ENCODE assay signal across 27 mouse cellular contexts in genomic region chrX:103746197-103746596, GRCm38 (mm10).
DNase-seq lines count a peak whose midpoint lies in the region; ATAC-seq and TF ChIP-seq lines count a peak whose summit lies in the region.
"Had no signal": no experiment of that assay in that cellular context is flagged by ENCODE, and none has a peak within 500 bp of the region (broad histone marks: within the 10 kb centered on the region; RNA-seq: fewer than 3 reads in every experiment).

No protein-coding gene starts in this region.

- no peaks in the 10 kb centered on the region for H3K79me2 ChIP-seq in CH12.LX (replicated peaks; ENCODE audit: control insufficient read depth, extremely low read depth, insufficient read depth, poor library complexity, severe bottlenecking)

- no peak overlapping the region for H3K27ac ChIP-seq in CH12.LX (ENCODE audit: insufficient read depth, low read depth)
- H3K27ac ChIP-seq in forebrain, embryonic 12.5 days: no peak overlapping the region
- H3K27ac ChIP-seq: embryonic facial prominence, embryonic 13.5 days; embryonic facial prominence, embryonic 15.5 days; forebrain, embryonic 10.5 days; forebrain, embryonic 13.5 days; forebrain, embryonic 15.5 days had no signal

- H3K4me2 ChIP-seq in CH12.LX (ENCODE audit: insufficient read depth, low read depth, poor library complexity, severe bottlenecking): no peak overlapping the region; the same call in 1 of the 2 replicates
- no peak overlapping the region for H3K4me2 ChIP-seq in forebrain, embryonic 12.5 days
- H3K4me2 ChIP-seq: embryonic facial prominence, embryonic 13.5 days; embryonic facial prominence, embryonic 15.5 days; forebrain, embryonic 13.5 days; forebrain, embryonic 15.5 days had no signal

- peaks cover 8 to 31% of the 10 kb centered on the region in 2 experiments for H3K4me1 ChIP-seq in CH12.LX (ENCODE audit: control insufficient read depth in 1 of 2, insufficient read depth in 2 of 2)
- peaks cover 15% of the 10 kb centered on the region for H3K4me1 ChIP-seq in forebrain, embryonic 12.5 days

- H3K4me3 ChIP-seq in CH12.LX (replicated peaks in 1 of 3; ENCODE audit: low read depth in 2 of 3, low read length in 2 of 3, poor library complexity in 1 of 3): no peak overlapping the region
- no peak overlapping the region for H3K4me3 ChIP-seq in forebrain, embryonic 12.5 days (replicated peaks)
- H3K4me3 ChIP-seq: embryonic facial prominence, embryonic 13.5 days; embryonic facial prominence, embryonic 15.5 days; erythroblast, embryonic 14.5 days; forebrain, embryonic 10.5 days; forebrain, embryonic 13.5 days; forebrain, embryonic 15.5 days had no signal

- dilution Hi-C loops in CH12.LX (cut with MboI; ENCODE audit: extremely low pct_ligation_motif_present, extremely low pct_unique_long_range_greater_than_20kb, low sequenced_read_pairs): no loop called here

- peak; percentile 93 for ATAC-seq in granulocyte monocyte progenitor cell, adult 5-6 weeks (replicated peaks; ENCODE audit: poor library complexity, severe bottlenecking)
- peak; percentile 86 for ATAC-seq in megakaryocyte progenitor cell, adult 5-6 weeks (replicated peaks; ENCODE audit: poor library complexity)
- no peak for ATAC-seq in forebrain, embryonic 12.5 days (ENCODE audit: low FRiP score)
- ATAC-seq in CD4-positive, CD25-positive, alpha-beta regulatory T cell, adult 4 months: no peak
- ATAC-seq: activated CD4-positive, CD25-positive, alpha-beta regulatory T cell, adult 4 months; forebrain, embryonic 13.5 days; forebrain, embryonic 15.5 days; forebrain, postnatal 0 days; Patski had no signal

- 100% methylated on average over 1 of the region's 1 CpGs for WGBS in forebrain, embryonic 12.5 days

- H3K9ac ChIP-seq in CH12.LX (ENCODE audit: insufficient read depth, low read depth): no peak overlapping the region
- no peak overlapping the region for H3K9ac ChIP-seq in forebrain, embryonic 12.5 days
- H3K9ac ChIP-seq: embryonic facial prominence, embryonic 13.5 days; embryonic facial prominence, embryonic 15.5 days; forebrain, embryonic 13.5 days; forebrain, embryonic 15.5 days; forebrain, postnatal 0 days had no signal

- TF ChIP-seq CTCF in CH12.LX (conservative IDR thresholded peaks at IDR 0.05 in 1 of 2, IDR thresholded peaks at IDR 0.05 in 1 of 2; ENCODE audit: low read depth in 2 of 2, low read length in 2 of 2): no peak

- in situ Hi-C loops in CH12.LX (cut with MboI; ENCODE audit: low pct_ligation_motif_present, low pct_unique_long_range_greater_than_20kb, low sequenced_read_pairs): no loop called here

- no peaks in the 10 kb centered on the region for H3K36me3 ChIP-seq in CH12.LX (replicated peaks in 1 of 2; ENCODE audit: control insufficient read depth in 1 of 2, insufficient read depth in 1 of 2, low read length in 1 of 2)
- no peaks in the 10 kb centered on the region for H3K36me3 ChIP-seq in forebrain, embryonic 12.5 days (replicated peaks)
- H3K36me3 ChIP-seq: embryonic facial prominence, embryonic 13.5 days; embryonic facial prominence, embryonic 15.5 days; forebrain, embryonic 10.5 days; forebrain, embryonic 15.5 days; G1E had no signal

- peak; percentile 76 for TF ChIP-seq EP300 in CH12.LX (IDR thresholded peaks at IDR 0.05; ENCODE audit: low read length)

- DNase-seq in A20 (ENCODE audit: low read depth, low spot score): peak; percentile 79
- peak; percentile 62 for DNase-seq in CH12.LX (ENCODE audit: extremely low read depth)
- no peak for DNase-seq in ovary, postnatal 10 days (ENCODE audit: low spot score)
- DNase-seq in kidney, adult 11 months: no peak
- DNase-seq: adrenal gland, adult 8-10 months; adrenal gland, postnatal 14 days; adrenal gland, postnatal 36 days; cerebellum, adult 11-12 months; cerebellum, adult 2 months; cerebellum, adult 9-10 months; cerebellum, postnatal 10 days; cerebellum, postnatal 25 days; embryo, embryonic 11 days; forebrain, postnatal 0 days had no signal

- TF ChIP-seq POLR2A in CH12.LX (IDR thresholded peaks at IDR 0.05; ENCODE audit: low read depth, low read length): no peak

- TF ChIP-seq RAD21 in CH12.LX (IDR thresholded peaks at IDR 0.05; ENCODE audit: low read depth, low read length): no peak

- no peaks in the 10 kb centered on the region for H3K27me3 ChIP-seq in CH12.LX (replicated peaks)
- H3K27me3 ChIP-seq in forebrain, embryonic 12.5 days: peaks cover 56% of the 10 kb centered on the region

- no peaks in the 10 kb centered on the region for H3K9me3 ChIP-seq in CH12.LX (replicated peaks; ENCODE audit: low read length)
- H3K9me3 ChIP-seq in forebrain, embryonic 12.5 days: no peaks in the 10 kb centered on the region
- H3K9me3 ChIP-seq: embryonic facial prominence, embryonic 13.5 days; embryonic facial prominence, embryonic 15.5 days; forebrain, embryonic 10.5 days; forebrain, embryonic 13.5 days; forebrain, embryonic 15.5 days; G1E had no signal

TF ChIP-seq in CH12.LX, 34 proteins besides CTCF, POLR2A, EP300 and RAD21:
- TF ChIP-seq CHD1 (IDR thresholded peaks at IDR 0.05; ENCODE audit: low read depth, low read length) (no peak), IRF4 (IDR thresholded peaks at IDR 0.05; ENCODE audit: low read depth, low read length) (peak; percentile 85), ELF1 (IDR thresholded peaks at IDR 0.05; ENCODE audit: low read depth, low read length) (peak; percentile 30; the same call in 1 of the 2 replicates), JUN (IDR thresholded peaks at IDR 0.05; ENCODE audit: insufficient read depth, low read depth, low read length) (no peak), MEF2A (IDR thresholded peaks at IDR 0.05; ENCODE audit: borderline replicate concordance, low read depth, low read length) (peak; percentile 59; the same call in 1 of the 2 replicates), ETS1 (conservative IDR thresholded peaks at IDR 0.05; ENCODE audit: low read depth, low read length) (peak; percentile 54; the same call in 1 of the 2 replicates), NRF1 (IDR thresholded peaks at IDR 0.05; ENCODE audit: low read depth, low read length) (no peak), POLR2AphosphoS2 (IDR thresholded peaks at IDR 0.05; ENCODE audit: low read depth, low read length) (no peak), JUND (conservative IDR thresholded peaks at IDR 0.05; ENCODE audit: low read depth, low read length) (peak; percentile 68; the same call in 1 of the 2 replicates)

Comparison
In these comparisons a context has a peak if more than half of its experiments do, and no peak if none do; other contexts are left out.
1. DNase-seq: peak in A20 (single experiment) and CH12.LX (single experiment); none in ovary, postnatal 10 days (single experiment) and kidney, adult 11 months (single experiment).
2. ATAC-seq: peak in granulocyte monocyte progenitor cell, adult 5-6 weeks (single experiment) and megakaryocyte progenitor cell, adult 5-6 weeks (single experiment); none in forebrain, embryonic 12.5 days (single experiment) and CD4-positive, CD25-positive, alpha-beta regulatory T cell, adult 4 months (single experiment).